Mouse (Mus musculus) hindbrain, embryonic 12.5 days (tissue): ENCODE data around the gene Zfp235. TPM values are rescaled to one million over a fixed set of nuclear protein-coding genes. Genes with fewer than 3 reads are reported as not detected.

Experiments
- ATAC-seq: fragments of 200-750 bp; cut with Nextera tagmentation; 2 replicates; pipeline ENCODE4 v1.8.0; 2017; ENCODE audit warnings: moderate TSS enrichment; ENCODE audit not compliant: low FRiP score
- H3K27ac ChIP-seq: fragments of 300-500 bp; sonication (generic); 2 replicates; pipeline ENCODE4 v1.5.1; 2016; ENCODE audit warnings: mild to moderate bottlenecking
- H3K27me3 ChIP-seq: fragments of 300-500 bp; sonication (generic); 2 replicates; pipeline ENCODE4 v1.6.1; 2016; ENCODE audit warnings: mild to moderate bottlenecking
- H3K36me3 ChIP-seq: fragments of 300-500 bp; sonication (generic); 2 replicates; pipeline ENCODE4 v1.6.1; 2016; ENCODE audit warnings: mild to moderate bottlenecking
- H3K4me1 ChIP-seq: fragments of 300-500 bp; sonication (generic); 2 replicates; pipeline ENCODE4 v1.6.1; 2016
- H3K4me2 ChIP-seq: fragments of 300-500 bp; sonication (generic); replicated peaks from 2 replicates; pipeline ENCODE4 v1.6.1; 2016; ENCODE audit warnings: mild to moderate bottlenecking
- H3K4me3 ChIP-seq: fragments of 300-500 bp; sonication (generic); 2 replicates; pipeline ENCODE4 v1.5.1; 2016; ENCODE audit warnings: mild to moderate bottlenecking
- H3K9ac ChIP-seq: fragments of 300-500 bp; sonication (generic); 2 replicates; pipeline ENCODE4 v1.6.1; 2016; ENCODE audit warnings: mild to moderate bottlenecking, moderate library complexity
- H3K9me3 ChIP-seq: fragments of 300-500 bp; sonication (generic); replicated peaks from 2 replicates; pipeline ENCODE4 v1.6.1; 2016; ENCODE audit warnings: mild to moderate bottlenecking
- WGBS: fragments of 180-500 bp; shearing (Covaris S2); methylation state at CpG from one replicate; pipeline ENCODE4 v1.1.7; 2016; 5-methylcytosine and 5-hydroxymethylcytosine counted together
- polyA plus RNA-seq: library from polyadenylated mRNA; unstranded; fragments of >200 nt; fragmentation: Nextera tagmentation; extraction: Ambion mirVana; gene quantifications from 2 replicates; pipeline ENCODE4 v1.2.1, GENCODE M21; 2016

Gene Zfp235
- polyA plus RNA-seq = 19.2 TPM in 2 replicates

DNA sequence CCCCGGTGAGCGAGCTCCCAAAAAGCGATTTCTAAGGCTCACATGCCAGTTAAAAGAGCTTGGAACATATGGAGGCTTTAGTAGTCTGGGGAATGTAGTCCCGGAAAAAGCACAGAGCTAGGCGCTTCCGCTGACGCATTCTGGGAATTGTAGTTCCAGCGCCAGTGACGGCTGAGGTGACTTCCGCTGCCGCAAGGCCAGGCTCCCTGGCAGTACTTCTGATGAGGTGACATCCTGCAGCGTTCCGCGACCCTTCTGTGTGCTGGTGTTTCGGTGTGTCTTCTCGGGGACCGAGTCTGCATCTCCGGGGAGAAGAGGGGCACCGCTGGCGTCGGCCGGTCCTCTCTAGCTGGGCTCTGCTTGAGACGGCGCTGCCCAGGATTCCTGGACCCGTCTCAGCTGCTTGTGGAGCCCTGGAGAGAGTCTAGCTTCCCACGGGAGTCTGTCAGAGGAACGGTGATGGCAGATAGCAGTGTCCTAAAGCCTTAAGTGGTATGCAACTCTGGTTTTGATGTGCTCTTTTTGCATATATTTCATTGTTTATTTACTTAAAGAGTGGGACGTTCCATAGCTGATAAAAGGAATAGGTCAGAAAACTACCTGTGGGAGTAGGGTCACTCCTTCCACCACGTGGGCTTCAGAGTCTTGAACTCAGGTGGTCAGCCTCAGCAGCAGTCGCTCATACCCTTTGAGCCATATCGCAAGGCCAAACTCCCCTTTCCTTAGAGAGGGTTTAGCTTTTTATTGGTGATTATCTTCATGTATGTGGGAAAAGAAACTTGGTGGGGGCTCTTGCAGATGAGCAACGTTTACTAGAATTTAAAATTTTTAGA is at the start of gene Zfp235:
Gene Zfp235 (plus strand): TSS at position 174 of the 833 bp plus-strand sequence.
- peak; percentile 94 for ATAC-seq
- H3K9ac ChIP-seq = peak within 1 kb of the TSS; percentile 75
- WGBS = 3% methylated on average over 32 of the region's 32 CpGs
- no peaks in the 10 kb centered on the region for H3K9me3 ChIP-seq
- no peak within 1 kb of the TSS for H3K27ac ChIP-seq
- H3K4me3 ChIP-seq = peak within 1 kb of the TSS; percentile 71
- H3K4me2 ChIP-seq = peak within 1 kb of the TSS; percentile 71
- H3K27me3 ChIP-seq = no peaks in the 10 kb centered on the region
- H3K4me1 ChIP-seq = peaks cover 11% of the 10 kb centered on the region
- peaks cover 33% of the 10 kb centered on the region for H3K36me3 ChIP-seq

DNA sequence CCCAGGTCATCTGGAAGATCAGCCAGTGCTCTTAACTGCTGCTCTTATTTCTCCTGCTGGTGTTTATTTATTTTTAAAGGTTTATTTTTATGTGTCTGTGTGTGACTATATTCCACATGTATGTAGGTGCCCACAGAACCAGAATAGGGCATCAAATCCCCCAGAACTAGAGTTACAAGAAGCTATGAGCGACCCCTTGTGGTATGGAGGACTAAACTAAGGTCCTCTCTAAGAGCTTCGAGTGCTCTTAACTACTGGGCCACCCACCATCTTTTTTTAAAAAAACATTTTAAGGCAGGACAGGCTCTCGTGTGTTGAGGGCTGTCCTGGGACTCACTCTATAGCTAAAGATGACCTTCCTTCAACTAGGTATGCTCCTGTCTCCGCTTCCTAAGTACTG is 47.1 kb upstream of the Zfp235 start:
- peaks cover 50% of the 10 kb centered on the region for H3K36me3 ChIP-seq
- H3K4me1 ChIP-seq = peaks cover 13% of the 10 kb centered on the region
- no peak overlapping the region for H3K27ac ChIP-seq
- ATAC-seq = no peak
- no peak overlapping the region for H3K9ac ChIP-seq
- no peak overlapping the region for H3K4me2 ChIP-seq
- peaks cover 33% of the 10 kb centered on the region for H3K9me3 ChIP-seq
- no peak overlapping the region for H3K4me3 ChIP-seq
- WGBS = 94% methylated on average over 4 of the region's 4 CpGs
- no peaks in the 10 kb centered on the region for H3K27me3 ChIP-seq

DNA sequence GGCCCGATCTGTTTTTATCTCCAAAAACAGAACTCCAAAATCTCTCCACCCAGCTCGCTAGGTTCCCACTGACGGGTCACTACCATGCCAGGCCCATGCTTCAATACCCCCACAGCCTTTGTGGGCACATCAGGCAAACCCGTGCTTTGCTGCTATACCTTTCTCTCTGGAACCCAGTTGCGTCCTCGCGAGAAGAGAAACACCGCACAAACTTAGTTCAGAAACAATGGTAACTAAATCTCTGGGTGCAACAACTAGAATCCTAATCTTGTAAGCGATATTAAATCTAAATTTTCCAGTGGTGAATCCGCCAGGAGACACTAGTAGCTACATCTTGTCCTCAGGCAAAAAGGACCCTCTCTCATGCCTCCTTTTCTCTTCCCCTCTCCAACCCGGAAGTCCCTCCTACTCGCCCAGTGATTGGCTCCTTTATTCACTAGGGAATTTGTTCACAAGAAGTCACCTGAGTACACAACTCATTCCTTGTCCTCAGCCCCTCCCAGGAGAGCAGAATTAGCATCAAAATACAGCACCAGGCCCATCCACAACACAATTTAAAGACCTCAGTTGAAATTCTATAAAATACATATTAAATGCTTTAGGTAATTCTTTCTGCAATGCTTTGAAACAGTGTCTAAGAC is 46.4 kb upstream of the Zfp235 start:
- 96% methylated on average over 12 of the region's 12 CpGs for WGBS
- Histone ChIP-seq H3K4me2 (no peak overlapping the region), H3K27ac (no peak overlapping the region), H3K4me3 (no peak overlapping the region), H3K9ac (no peak overlapping the region), H3K9me3 (peaks cover 34% of the 10 kb centered on the region), H3K4me1 (peaks cover 10% of the 10 kb centered on the region), H3K36me3 (peaks cover 53% of the 10 kb centered on the region), H3K27me3 (no peaks in the 10 kb centered on the region)
- ATAC-seq = no peak

DNA sequence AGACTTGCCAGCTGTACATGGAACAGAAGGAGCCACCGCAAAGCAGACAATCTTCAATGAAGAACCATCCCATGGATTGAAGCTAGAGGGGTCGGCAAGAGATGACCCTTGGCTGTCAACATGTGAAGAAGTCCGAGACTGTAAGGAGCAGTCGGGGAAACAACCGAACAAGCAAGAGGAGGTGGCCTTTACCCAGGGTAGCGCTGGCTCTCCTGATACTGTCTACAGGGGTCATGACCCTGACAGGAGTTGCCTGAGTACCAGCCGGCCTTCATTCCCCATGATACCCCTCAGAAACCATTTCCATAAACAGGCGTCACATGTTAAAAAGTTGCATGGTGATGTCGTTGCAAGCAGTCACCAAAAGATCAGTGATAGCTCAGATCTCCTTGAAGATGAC is 29.6 kb upstream of the Zfp235 start:
- Histone ChIP-seq H3K27me3 (no peaks in the 10 kb centered on the region), H3K9ac (no peak overlapping the region), H3K9me3 (peaks cover 97% of the 10 kb centered on the region), H3K4me1 (no peaks in the 10 kb centered on the region), H3K4me2 (no peak overlapping the region), H3K36me3 (peaks cover 99% of the 10 kb centered on the region), H3K27ac (no peak overlapping the region), H3K4me3 (no peak overlapping the region)
- ATAC-seq = no peak
- 96% methylated on average over 9 of the region's 9 CpGs for WGBS

DNA sequence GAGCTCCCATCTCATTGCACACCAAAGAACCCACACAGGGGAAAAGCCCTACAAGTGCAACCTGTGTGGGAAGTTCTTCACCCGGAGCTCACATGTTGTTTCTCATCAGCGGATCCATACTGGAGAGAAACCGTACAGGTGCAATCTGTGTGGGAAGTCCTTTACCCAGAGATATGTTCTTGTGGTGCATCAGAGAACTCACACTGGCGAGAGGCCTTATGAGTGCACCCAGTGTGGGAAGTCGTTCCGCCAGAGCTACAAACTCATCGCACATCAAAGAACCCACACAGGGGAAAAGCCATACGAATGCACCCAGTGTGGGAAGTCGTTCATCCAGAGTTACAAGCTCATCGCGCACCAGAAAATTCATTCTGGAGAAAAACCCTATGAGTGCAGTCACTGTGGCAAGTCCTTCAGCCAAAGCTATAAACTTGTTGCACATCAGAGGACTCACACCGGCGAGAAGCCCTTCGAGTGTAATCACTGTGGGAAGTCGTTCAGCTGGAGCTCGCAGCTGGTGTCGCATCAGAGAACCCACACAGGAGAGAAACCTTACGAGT is 28.7 kb upstream of the Zfp235 start:
- Histone ChIP-seq H3K4me3 (no peak overlapping the region), H3K9me3 (peaks cover 95% of the 10 kb centered on the region), H3K4me1 (no peaks in the 10 kb centered on the region), H3K4me2 (no peak overlapping the region), H3K9ac (no peak overlapping the region), H3K36me3 (peaks cover 91% of the 10 kb centered on the region), H3K27me3 (no peaks in the 10 kb centered on the region), H3K27ac (no peak overlapping the region)
- ATAC-seq = no peak
- 95% methylated on average over 18 of the region's 18 CpGs for WGBS

DNA sequence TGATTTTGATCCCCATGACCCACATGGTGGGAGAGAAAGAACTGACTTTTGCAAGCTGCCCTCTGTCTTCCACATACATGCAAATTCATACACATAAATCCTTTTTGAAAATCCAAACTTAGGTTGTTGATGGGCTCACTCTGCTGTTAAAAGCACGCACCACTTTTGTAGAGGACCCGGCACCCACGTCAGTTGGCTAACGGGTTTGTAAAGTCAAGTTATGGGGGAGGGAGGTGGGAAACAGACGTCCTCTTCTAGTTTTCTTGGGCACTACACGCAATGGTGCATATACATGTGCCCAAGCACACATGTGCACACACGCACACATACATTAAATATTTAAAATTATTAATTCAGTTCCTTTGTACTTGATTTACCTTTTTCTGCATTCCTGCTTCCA is 23.1 kb upstream of the Zfp235 start:
- Histone ChIP-seq H3K4me3 (no peak overlapping the region), H3K9me3 (peaks cover 39% of the 10 kb centered on the region), H3K4me1 (peaks cover 4% of the 10 kb centered on the region), H3K4me2 (no peak overlapping the region), H3K27me3 (no peaks in the 10 kb centered on the region), H3K27ac (no peak overlapping the region), H3K9ac (no peak overlapping the region), H3K36me3 (peaks cover 35% of the 10 kb centered on the region)
- ATAC-seq = no peak
- 94% methylated on average over 7 of the region's 7 CpGs for WGBS

DNA sequence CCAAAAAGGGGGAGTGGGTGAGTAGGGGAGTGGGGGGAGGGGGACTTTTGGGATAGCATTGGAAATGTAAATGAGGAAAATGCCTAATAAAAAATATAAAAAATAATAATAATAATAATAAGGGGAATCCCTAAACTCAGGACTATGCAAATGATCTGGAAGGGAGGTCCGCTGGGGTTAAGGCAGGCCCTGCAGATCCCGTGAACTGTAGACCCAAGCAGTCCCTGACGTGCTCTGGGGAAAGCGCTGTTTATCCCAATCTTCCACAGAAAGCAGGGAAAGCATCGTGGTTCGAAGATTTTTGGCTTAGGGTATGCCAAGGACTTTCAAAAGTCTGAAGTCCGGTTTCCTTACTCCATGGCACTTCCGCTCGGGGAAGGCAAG is 22.2 kb upstream of the Zfp235 start:
- Histone ChIP-seq H3K9ac (peak overlapping the region; percentile 50; the same call in 1 of the 2 replicates), H3K36me3 (peaks cover 25% of the 10 kb centered on the region), H3K27ac (no peak overlapping the region), H3K4me2 (peak overlapping the region; percentile 74), H3K27me3 (no peaks in the 10 kb centered on the region), H3K4me1 (peaks cover 4% of the 10 kb centered on the region), H3K9me3 (peaks cover 30% of the 10 kb centered on the region), H3K4me3 (peak overlapping the region; percentile 57)
- ATAC-seq = peak; percentile 82
- 3% methylated on average over 9 of the region's 9 CpGs for WGBS

DNA sequence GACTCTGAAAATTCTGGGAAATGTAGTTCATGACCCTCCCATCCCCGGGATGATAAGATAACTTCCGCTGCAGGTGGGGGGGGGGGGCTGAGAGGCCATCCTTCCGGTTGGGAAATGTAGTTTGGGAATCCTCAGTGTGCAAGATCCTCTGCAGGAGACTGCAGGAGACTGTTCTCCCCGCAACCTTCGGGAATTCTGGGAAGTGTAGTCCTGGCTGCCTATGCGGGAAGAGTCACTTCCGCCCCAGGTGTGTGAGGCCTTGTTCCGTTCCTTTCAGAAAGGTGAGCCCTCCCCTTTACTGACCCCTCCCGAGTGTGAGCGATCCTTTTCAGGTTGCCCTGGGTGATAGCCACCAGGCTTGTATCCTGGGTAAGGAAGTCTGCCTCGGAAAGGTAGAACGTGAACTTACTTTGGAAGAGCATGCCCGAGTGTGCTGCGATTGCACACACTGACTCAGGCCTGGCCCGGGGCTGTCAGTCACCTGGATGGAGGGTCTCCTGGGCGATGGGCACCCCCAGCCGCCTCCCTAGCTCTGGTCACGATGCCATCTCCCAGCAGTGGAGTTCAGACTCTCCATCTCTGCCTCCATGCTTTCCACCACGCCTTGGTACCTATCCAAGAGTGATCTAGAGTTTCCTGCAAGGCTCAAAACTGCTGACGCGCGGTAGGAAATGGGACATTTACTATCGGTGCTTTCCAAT is 21.7 kb upstream of the Zfp235 start, which contains the start of gene Zfp112:
Gene Zfp112 (plus strand): TSS at position 159 of the 701 bp plus-strand sequence.
- H3K9ac ChIP-seq = peak within 1 kb of the TSS; percentile 76
- peak within 1 kb of the TSS; percentile 57 for H3K4me3 ChIP-seq
- H3K4me2 ChIP-seq = peak within 1 kb of the TSS; percentile 74
- peak within 1 kb of the TSS; percentile 46 for H3K27ac ChIP-seq
- no peaks in the 10 kb centered on the region for H3K27me3 ChIP-seq
- peaks cover 4% of the 10 kb centered on the region for H3K4me1 ChIP-seq
- ATAC-seq = peak; percentile 97
- H3K9me3 ChIP-seq = peaks cover 25% of the 10 kb centered on the region
- H3K36me3 ChIP-seq = peaks cover 20% of the 10 kb centered on the region
- 1% methylated on average over 23 of the region's 23 CpGs for WGBS

DNA sequence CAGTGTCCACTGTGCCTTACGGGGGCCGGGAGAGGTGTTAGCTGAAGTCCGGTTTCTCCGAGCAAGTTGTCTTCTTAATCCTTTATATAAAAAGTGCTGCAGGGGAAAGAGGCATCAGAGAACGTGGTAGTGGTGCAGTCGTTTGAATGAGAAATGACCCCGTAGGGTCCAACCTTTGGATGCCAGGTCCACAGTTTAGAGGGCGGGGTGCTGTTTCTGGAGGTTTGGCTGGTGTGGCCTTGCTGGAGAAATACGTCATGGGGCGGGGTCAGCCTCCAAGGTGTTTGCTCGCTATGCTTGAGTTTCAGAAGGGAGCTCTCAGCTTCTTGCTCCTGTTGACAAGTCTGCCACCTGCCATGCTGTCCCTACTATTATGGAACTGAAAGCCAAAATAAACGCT is 21.0 kb upstream of the Zfp235 start:
- peaks cover 13% of the 10 kb centered on the region for H3K36me3 ChIP-seq
- 13% methylated on average over 12 of the region's 12 CpGs for WGBS
- peak overlapping the region; percentile 57 for H3K4me3 ChIP-seq
- H3K9ac ChIP-seq = peak overlapping the region; percentile 76
- peaks cover 4% of the 10 kb centered on the region for H3K4me1 ChIP-seq
- H3K9me3 ChIP-seq = peaks cover 18% of the 10 kb centered on the region
- H3K4me2 ChIP-seq = peak overlapping the region; percentile 74
- ATAC-seq = peak; percentile 12; the same call in 1 of the 2 replicates
- H3K27ac ChIP-seq = 0 out of 2 replicates have a peak overlapping the region, but pooled peaks have one; percentile 46
- H3K27me3 ChIP-seq = no peaks in the 10 kb centered on the region

DNA sequence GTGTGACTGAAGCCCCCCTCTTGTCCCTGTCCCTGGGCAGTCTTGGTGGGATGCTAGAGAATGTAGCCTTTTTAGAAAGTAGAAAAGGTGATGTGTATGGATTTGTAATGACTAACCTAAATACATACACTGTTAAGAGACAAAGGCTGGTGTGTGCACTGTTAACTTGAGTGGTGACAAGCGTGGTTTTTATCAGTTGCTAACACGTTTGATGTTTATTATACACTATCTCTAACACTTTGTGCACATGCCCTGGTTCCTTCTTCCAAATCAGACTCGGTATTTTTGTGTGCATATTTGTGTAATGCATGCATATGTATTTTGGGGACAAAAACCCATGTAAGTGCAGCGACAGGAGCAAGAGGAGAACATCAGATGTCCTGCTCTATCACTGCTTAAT is 17.3 kb upstream of the Zfp235 start:
- Histone ChIP-seq H3K36me3 (no peaks in the 10 kb centered on the region), H3K27me3 (no peaks in the 10 kb centered on the region), H3K4me3 (no peak overlapping the region), H3K9ac (no peak overlapping the region), H3K27ac (no peak overlapping the region), H3K9me3 (no peaks in the 10 kb centered on the region), H3K4me2 (no peak overlapping the region), H3K4me1 (peaks cover 4% of the 10 kb centered on the region)
- no peak for ATAC-seq
- 79% methylated on average over 4 of the region's 4 CpGs for WGBS

DNA sequence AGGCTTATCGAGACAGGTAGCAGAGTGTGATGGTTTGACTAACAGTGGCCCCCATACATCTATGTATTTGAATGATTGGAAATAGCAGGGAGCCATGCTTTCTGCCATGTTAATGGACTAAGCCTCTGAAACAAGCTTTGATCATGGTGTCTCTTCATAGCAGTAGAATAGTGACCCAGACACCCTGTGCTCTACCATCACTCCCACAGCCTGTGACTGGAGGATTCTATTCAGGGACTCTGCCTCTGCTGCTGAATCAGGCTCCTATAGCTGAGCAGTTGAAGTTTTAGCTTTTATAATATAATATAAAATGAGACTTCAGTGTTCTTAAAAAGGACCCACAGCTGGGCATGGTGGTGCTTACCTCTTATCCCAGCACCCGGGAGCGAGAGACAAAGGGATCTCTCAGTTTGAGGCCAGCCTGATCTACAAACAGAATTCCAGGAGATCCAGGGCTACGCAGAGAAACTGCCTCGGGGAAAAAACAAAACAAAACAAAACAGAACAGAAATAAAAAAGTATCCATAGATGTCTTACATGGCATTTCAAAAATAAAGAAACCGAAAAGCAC is 459 bp upstream of the Zfp235 start:
- Histone ChIP-seq H3K9ac (peak overlapping the region; percentile 47), H3K27me3 (no peaks in the 10 kb centered on the region), H3K36me3 (peaks cover 26% of the 10 kb centered on the region), H3K4me3 (peak overlapping the region; percentile 71), H3K27ac (no peak overlapping the region), H3K4me2 (peak overlapping the region; percentile 71), H3K9me3 (no peaks in the 10 kb centered on the region), H3K4me1 (peaks cover 11% of the 10 kb centered on the region)
- 18% methylated on average over 6 of the region's 6 CpGs for WGBS
- ATAC-seq = peak; percentile 46
